Mouse (Mus musculus) A20 (cell line): ENCODE measurements around the gene Pcdh9.
"Not testable (repeated sequence)": the region's sequence is repeated elsewhere in the genome, so short reads cannot be mapped to it uniquely, and the experiment has no call there.

Source experiments
- DNase-seq: peaks from one replicate; pipeline ENCODE4 v3.0.0-alpha.2; 2011; ENCODE audit warnings: low read depth, low spot score

Pcdh9 gene

GRCm38 (mm10) chr14:93381163-93381562 is 509.3 kb downstream of the Pcdh9 start:
- DNase-seq, result peak; percentile 16

GRCm38 (mm10) chr14:93380757-93381156 is 509.7 kb downstream of the Pcdh9 start:
- no peak for DNase-seq

- DNase-seq, result no peak
These were observed 514.3 kb downstream of the Pcdh9 start for GRCm38 (mm10) chr14:93376159-93376558.

GRCm38 (mm10) chr14:93374181-93374580 is 516.3 kb downstream of the Pcdh9 start:
- DNase-seq, result no peak

- DNase-seq, result no peak
These were observed 536.3 kb downstream of the Pcdh9 start for GRCm38 (mm10) chr14:93354150-93354549.

- no peak for DNase-seq
These were observed 539.6 kb downstream of the Pcdh9 start for GRCm38 (mm10) chr14:93350906-93351305.

GRCm38 (mm10) chr14:93349166-93349565 is 541.3 kb downstream of the Pcdh9 start:
- DNase-seq, result no peak

GRCm38 (mm10) chr14:93347031-93347430 is 543.4 kb downstream of the Pcdh9 start:
- no peak for DNase-seq

- DNase-seq, result no peak
These were observed 547.7 kb downstream of the Pcdh9 start for GRCm38 (mm10) chr14:93342781-93343180.

- no peak for DNase-seq
These were observed 549.1 kb downstream of the Pcdh9 start for GRCm38 (mm10) chr14:93341390-93341789.

GRCm38 (mm10) chr14:93329247-93329646 is 561.2 kb downstream of the Pcdh9 start:
- no peak for DNase-seq

- peak; percentile 32 for DNase-seq
These were observed 573.1 kb downstream of the Pcdh9 start for GRCm38 (mm10) chr14:93317393-93317792.

GRCm38 (mm10) chr14:93288361-93288760 is 602.1 kb downstream of the Pcdh9 start:
- no peak for DNase-seq

- no peak for DNase-seq
These were observed 602.8 kb downstream of the Pcdh9 start for GRCm38 (mm10) chr14:93287642-93288041.

- DNase-seq, result no peak
These were observed 605.3 kb downstream of the Pcdh9 start for GRCm38 (mm10) chr14:93285136-93285535.

- no peak for DNase-seq
These were observed 606.5 kb downstream of the Pcdh9 start for GRCm38 (mm10) chr14:93284009-93284408.

GRCm38 (mm10) chr14:93275661-93276060 is 614.8 kb downstream of the Pcdh9 start:
- DNase-seq, result no peak

GRCm38 (mm10) chr14:93274767-93275166 is 615.7 kb downstream of the Pcdh9 start:
- DNase-seq, result no peak

GRCm38 (mm10) chr14:93253411-93253810 is 637.1 kb downstream of the Pcdh9 start:
- no peak for DNase-seq

- DNase-seq, result no peak
These were observed 650.2 kb downstream of the Pcdh9 start for GRCm38 (mm10) chr14:93240263-93240662.

GRCm38 (mm10) chr14:93234333-93234732 is 656.1 kb downstream of the Pcdh9 start:
- DNase-seq, result no peak

- DNase-seq, result no peak
These were observed 656.9 kb downstream of the Pcdh9 start for GRCm38 (mm10) chr14:93233599-93233998.

GRCm38 (mm10) chr14:93214846-93215245 is 675.6 kb downstream of the Pcdh9 start:
- DNase-seq, result not testable (repeated sequence)

GRCm38 (mm10) chr14:93199791-93200190 is 690.7 kb downstream of the Pcdh9 start:
- DNase-seq, result no peak
